Mouse (Mus musculus): Measurements from ENCODE around the gene Gm136.
"Not testable (repeated sequence)": the region's sequence is repeated elsewhere in the genome, so short reads cannot be mapped to it uniquely, and the experiment has no call there.

Gene Gm136

DNA sequence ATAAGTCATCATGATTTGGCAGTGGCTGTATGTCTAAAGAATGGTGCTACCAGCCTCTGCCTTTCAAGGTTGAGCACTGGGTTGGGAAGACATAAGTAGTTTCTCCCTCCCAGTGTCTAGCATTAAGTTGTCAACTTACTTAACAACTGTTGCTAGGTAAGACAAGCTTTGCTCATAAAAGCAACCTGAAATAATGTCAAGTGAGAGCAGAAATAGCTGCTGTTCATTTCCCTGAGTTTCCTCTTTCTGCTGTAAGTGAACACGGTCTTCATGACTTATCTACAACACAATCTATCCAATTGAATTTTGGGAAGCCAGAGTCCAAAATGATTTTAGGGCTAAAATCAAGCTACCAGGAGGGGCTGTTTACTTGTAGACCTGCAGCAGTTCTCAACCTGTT is at the start of gene Gm136:
TSS of gene Gm136 (minus strand) at position 101 of the 400 bp plus-strand sequence.
- no peak for DNase-seq

DNA sequence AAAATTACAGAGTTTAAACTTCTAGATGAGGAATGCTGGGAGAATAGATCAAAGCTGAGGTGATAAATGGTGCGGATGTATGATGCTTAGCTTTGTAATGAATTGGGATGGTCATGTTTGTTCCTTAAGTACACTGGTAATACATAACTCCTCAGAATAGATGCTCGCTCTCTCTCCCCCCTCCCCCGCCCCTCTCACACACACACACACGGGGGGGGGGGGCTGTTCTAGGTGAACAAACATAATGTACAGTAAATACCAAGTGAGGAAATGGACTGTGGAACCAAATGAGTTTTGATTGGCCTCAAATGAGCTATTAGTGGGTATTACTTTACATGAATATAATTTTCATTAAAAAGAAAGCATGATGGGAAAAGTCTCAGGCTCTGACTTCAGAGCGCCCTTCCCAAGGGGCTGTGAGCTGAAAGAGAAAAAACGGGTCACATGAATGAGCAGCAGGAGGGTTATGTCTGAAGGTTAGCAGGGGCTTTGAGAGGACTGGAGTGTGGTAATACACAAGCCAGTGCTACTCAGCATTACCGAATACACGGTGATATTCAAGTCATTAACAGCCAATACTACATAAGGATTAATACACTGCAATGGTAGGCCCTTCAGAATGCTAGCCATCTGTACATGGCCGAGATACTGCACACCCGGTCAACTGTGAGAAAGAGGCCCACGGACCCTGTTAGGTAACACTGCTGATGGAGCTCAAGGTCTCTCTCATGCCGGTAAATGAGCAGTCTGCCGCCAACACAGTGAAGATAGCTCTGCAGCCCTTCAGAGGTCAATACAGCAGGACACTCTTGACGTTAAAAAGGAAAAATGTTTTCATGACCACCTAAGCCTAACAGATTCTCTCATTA is 45.3 kb upstream of the Gm136 start:
- no peak for DNase-seq

DNA sequence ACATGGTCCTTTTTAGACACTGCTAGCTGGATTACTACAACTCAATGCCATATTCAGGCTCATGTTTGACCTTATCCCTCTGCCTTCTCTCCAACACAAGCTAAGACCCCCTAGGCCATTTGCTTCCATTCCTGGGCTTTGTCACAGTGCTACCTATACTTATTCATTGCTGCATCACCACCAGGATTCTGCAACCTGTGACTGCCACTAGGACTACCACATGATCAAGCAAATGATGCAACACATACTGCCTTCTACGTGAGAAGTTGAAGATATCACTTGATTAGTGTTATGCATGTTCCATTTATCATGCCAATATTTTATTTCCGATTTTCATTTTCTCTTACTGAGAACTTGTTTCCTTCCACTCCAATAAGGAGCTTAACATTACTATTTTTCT is 41.9 kb upstream of the Gm136 start:
- no peak for DNase-seq

DNA sequence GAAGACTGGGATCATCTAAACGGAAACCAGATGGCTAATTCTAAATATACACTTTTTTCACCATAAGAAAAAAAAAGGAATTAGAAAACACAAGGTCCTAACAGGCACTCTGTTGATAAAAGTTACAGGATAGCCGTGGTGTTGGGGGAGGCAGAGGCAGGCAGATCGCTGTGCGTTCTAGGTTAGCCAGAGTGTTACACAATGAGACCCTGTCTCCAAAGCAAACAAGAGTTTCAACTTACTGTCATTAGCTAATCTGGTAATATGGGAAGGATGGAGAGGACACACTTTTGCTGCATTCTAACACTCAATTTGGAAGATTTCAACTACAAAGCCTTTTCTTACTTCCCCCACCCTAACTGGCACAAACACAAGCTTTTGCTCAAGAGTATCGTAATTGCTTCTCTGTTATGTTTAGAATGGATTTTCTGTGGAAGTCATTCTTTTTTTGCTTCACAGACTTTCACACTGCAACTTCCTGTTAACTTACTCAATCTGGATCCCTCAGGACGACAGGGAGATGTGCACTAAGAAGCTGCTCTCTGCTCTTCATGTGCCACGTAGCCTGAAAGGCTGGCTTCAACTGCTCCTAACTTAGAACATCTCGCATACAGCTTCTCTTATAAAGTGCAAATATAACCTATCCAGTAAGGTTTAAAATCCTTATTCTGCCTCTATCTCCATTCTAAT is 41.4 kb upstream of the Gm136 start:
- no peak for DNase-seq

DNA sequence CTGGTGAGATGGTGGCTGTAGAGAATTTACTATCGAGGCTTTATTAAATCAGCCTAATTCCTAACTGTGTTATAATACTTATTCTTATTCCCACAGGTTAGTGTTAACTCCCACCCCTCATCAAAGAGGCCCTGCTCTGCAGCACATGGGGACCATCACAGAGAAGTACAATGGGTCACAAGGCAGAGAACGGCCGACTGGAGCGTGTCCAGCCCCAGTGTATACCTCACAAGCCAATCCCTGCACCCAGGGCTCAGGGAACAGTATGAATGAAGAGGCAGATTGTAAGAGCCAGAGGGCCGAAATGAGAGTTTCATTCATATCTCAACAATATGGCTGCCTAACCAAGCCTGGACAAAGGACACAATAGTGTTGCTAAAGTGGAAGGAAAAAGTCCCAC is 40.2 kb upstream of the Gm136 start:
- DNase-seq, result no peak

DNA sequence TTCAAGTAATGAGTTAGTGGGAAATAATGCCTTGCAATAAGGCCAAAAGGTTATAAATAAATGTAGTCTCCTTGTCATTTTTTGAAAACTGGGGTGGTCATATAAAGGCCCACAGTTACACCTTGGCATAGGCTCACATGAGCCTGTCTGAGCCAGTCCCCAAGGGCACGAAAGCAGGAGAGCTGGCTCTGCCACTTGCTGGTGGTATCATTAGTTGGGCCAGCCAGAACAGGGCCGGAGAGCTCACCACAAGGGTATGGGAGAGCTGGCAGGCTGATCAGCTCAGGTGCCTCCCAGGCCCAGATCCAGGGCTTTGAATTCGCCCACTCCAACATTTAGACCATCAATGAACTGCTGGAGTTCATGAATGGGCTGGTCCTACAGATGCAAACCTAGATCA is 30.4 kb upstream of the Gm136 start:
- peak; percentile 45 for DNase-seq

DNA sequence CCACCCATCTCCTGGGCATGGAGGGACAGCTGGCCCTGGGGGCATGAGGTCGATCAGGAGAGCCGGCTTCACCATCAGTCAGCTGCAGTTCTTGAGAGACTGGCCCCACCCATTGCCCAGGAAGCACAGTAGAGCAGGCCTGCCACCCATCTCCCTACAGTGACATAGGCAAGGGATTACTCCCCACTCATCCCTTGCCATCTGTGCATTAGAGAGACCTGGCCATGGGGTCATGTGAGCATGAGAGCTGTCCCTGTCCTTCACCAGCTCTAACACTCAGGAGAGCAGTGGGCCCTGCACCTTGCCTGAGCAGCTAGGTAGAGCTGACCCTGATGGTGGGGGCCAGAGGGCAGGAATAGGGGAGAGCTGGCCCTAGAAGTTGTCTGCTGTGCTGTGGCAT is 29.6 kb upstream of the Gm136 start:
- no peak for DNase-seq

DNA sequence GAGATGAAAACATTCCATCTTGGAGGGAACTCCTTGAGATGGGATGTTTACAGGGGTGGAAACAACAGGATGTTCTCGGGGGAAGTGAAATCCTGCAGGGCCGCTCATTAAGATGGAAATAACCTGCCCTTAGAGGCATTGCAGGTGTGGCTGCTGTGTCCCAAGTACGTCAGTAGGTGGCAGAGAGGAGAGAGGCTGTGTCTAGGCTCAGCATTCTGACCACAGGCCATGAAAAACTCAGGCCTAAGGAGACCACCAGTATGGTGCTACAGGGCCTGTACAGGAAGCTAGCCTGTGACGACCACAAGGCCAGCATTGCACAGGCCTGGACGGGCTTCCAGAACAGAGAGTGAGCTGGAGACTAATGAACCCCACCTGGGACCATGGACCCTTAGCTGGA is 28.8 kb upstream of the Gm136 start:
- no peak for DNase-seq

DNA sequence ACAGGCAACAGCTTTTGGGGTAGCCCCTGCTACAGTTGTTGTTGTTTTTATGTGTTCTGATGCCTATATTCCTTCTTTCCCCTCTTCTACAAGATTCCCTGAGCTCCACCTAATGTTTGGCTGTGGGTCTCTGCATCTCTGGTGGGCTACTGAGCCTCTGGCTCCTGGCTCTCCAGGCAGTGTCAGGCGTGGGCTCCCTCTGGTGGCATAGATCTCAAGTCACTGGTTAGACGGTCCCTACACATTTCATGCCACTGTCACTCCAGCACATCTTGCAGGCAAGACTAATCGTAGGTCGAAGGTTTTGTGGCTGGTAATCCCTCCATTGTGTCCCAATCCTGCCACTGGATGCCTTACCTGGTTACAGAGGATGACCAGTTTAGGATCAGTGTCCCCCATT is 26.7 kb upstream of the Gm136 start:
- no peak for DNase-seq

DNA sequence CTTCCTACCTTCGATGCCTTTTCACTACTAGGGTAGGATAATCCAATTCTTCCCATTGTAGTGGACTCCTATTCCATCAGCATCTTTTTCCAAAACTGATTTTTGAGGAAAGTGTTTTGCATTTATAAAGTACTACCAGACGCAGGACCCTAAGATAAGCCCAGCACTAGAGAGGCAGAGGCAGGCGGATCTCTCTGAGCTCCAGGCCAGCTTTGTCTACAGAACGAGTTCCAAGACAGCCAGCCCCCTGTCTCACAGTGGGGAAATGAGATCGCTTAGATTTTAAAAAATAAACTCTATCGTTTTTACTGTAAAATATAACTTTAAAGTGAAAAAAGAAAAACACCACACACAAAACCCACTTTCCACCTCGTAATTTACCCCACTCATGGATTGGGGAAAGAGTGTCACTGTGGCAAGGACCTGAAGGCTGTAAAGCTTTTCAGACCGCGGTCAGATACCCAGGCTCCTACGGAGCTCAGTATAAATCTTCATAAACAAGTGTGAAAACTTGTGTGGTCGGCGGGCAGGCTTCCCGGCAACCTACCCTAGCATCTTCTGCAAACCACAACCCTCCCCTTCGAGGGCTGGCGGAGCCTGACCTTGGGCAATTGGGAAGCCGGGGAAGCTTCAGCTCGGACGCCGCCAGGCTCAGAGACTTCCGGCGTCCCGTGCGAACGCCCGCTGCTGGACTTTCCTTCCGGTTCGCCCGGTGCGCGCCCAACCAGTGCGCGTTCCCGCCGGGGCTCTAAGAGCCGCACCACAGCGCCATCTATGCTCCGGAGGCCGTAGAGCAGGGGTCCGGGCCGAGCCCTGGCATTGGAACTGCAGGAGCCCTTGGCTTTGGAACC is 21.8 kb upstream of the Gm136 start, which contains the start of gene Smim8:
TSS of gene Smim8 (minus strand) at position 747 of the 851 bp plus-strand sequence.
- DNase-seq, result peak; percentile 86

DNA sequence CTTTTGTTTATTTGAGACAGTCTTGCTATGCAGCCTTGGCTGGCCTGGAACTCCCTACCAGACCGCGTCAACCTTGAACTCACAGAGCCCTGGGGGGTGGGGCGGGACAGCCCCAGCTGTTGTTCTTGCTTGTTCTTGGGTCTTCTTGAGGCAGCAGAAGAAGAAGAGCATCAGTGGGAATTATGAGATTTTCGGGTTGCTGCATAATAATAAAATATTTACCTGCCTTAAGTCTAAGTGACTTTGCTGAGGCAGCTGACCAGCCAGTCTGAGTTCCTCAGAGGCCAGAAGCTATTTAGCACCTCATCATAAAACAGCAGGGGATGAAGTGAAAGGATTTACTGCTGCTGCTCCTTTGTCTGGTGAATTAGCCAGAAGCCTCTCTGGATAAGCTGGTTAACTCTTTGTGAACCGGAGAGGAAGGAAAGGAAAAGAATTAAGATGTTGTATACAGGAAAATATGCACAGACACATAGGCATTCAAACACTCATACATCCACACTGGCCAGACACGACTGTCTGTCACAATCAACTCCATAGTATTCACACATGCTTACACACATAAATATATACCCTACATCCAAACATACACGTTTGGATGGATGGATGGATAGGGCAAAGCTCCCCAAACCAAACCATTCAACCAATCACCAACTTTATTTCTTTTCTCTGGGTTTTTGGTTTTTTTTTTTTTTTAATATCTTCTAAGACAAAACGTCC is 15.7 kb upstream of the Gm136 start:
- DNase-seq, result no peak

DNA sequence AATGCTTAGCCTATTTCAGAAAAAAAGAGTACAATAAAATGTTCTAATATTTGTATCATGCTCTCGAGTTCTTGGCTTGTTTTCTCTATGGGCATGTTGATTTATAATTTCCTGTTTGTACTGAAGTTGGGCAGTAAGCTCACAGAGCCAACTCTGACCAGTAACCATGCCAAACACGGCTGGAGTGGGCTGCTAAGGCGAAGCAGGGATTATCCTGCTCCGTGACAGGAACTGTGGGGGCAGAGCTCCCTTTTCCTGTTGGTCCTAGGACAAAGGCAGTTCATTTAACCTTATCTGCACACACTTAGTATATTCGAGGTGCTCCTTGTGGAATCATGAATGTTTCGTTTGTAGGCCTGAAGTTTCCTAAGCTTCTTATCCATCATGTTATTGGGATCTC is 6.8 kb downstream of the Gm136 start:
- peak; percentile 36 for DNase-seq

DNA sequence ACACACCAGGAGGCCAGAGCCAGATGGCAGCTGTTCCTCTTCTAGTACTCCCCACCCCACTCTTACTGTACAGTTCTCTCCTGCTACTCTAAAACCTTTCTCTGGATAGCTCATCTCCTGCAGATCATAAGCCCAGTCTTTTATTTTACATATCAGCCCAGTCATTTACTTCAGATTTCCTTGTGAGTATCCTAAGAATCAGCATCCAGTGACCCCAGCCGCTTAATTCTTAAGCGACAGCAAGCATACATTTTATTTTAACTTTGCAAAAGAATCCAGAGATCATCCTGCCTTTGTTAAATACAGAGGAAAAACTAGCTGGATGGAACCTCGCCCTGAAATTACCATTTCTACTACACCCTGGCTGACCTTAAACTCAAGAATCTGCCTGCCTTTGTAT is 21.6 kb downstream of the Gm136 start:
- DNase-seq, result no peak

DNA sequence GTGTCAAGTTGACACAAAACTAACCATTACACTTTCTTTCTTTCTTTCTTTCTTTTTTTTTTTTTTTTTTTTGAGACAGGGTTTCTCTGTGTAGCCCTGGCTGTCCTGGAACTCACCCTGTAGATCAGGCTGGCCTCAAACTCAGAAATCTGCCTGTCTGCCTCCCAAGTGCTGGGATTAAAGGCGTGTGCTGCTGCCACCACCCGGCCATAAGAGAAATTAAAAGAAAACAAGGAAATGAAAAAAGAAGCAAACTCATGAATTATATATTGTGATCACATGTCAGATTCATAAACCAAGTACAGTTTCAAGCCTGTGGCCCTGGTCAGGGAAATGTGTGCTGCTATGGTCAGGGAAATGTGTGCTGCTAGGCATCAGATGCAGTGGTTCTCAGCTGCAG is 22.6 kb downstream of the Gm136 start:
- DNase-seq, result not testable (repeated sequence)

DNA sequence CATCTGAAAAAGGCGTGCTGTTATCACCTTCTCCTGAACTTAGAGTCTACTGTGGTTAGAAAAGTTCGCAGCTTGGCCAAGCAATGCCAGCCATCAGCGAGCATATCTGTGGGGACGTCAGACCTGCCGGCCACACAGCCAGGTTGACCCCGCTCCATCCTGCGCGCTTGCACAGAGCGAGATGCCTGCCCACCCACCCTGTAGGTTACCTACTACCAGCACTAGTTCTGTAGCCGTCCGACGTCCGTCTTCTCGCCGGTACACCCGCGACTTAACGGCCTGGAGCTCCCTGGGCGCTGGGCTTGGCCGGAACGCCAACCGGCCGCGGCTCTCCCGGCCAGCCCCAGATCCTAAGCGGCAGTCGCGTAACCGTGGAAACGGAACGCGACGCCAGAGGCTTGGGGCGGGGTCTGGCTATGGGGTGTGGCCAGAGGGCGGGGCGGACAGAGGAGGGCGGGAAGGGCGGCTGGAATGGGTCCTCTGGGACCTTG is 26.2 kb downstream of the Gm136 start, which contains the start of gene Cfap206:
TSS of gene Cfap206 (minus strand) at position 356 of the 491 bp plus-strand sequence.
- DNase-seq, result peak; percentile 37

DNA sequence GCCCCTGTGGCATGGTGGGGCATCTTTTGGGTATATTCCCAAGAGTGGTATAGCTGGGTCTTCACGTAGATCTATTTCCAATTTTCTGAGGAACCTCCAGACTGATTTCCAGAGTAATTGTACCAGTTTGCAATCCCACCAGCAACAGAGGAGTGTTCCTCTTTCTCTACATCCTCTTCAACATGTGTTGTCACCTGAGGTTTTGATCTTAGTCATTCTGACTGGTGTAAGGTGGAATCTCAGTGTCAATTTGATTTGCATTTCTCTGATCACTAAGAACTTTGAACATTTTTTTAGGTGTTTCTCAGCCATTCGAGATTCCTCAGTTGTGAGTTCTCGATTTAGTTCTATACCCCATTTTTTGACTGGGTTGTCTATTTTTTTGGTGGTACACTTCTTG is 30.4 kb downstream of the Gm136 start:
- DNase-seq, result not testable (repeated sequence)

DNA sequence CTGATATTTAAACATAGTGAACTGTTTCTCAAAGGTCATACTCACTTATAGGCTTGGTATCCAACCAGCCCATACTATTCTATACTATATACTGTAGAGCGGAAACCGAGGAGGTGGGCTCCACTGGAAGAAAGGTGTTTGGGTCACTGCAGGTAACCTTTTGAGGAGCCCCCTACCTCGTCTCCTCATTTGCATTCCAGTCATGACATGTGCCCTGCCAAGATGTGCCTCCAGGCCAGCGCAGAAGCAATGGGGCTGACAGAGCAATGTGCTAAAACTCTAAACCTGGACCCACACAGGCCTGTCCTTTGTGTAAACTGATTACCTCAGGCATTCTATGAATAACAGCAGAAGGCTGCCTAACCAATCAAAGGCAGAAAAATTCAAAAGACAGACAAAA is 31.8 kb downstream of the Gm136 start:
- DNase-seq, result no peak

DNA sequence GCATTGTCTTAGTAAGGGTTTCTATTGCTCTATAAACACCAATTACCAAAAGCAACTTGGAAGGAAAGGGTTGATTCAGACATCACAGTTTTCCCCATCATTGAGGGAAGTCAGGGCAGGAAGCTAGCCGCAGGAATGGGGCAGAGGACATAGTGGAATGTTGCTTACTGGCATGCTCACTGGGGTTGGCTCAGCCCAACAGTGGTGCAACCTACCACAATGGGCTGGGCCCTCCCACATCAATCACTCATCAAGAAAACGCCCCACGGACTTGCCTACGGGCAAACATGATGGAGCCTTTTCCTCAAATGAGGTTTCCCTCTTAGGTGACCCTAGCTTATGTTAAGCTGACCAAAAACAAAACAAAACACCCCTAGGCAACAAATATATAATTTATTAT is 32.9 kb downstream of the Gm136 start:
- no peak for DNase-seq

DNA sequence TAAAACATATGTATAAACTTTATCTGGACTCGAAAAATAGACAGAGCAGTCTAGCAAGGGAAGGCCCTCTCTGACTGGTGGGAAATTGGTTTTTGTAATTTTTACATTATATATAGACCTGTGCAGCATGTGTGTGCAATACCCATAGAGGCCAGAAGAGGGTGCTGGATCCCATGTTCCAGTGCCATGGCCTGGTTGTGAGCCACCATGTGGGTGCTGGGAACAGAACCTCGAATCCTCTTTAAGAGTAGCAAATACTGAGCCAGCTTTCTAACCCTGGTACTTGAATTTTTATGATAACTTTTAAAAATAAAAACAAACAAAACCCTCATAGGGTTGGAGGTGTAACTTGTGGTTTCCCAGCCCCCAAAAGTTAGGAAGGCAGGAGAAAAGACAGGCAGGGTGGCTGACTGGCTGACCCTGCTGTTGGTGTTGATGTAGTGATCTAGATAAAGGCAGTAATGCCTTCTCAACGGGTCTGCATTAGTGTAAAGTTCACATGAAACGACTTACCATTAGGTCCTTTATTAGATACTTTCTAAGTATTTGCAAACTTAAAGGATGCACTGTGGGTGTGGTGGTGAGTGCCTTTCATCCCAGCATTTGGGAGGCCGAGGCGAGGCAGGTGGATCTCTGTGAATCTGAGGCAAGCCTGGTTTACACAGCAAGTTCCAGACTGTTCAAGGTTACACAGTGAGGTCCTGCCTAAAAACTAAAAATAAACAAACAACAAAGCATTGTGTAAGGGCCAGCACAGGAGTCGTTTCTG is 35.8 kb downstream of the Gm136 start:
- no peak for DNase-seq

DNA sequence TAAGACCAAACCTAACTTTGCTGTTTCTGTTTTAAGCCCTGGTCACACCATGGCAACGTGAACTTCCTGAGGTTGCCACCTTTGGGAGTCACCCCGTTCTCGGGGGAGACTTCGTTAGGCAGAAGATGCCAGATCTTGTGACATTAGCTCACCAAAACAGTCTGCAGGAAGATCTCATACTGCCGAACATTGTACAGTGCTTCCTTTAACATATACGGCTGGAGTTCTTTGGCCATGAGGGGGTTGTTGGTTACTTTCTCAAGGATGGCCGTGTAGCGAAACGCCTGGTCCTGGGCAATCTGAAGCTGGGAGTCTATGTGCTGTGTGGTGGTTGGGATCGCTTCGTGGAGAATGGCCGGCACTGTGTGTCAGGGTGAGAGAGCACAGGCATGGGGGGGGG is 36.6 kb downstream of the Gm136 start:
- DNase-seq, result no peak

DNA sequence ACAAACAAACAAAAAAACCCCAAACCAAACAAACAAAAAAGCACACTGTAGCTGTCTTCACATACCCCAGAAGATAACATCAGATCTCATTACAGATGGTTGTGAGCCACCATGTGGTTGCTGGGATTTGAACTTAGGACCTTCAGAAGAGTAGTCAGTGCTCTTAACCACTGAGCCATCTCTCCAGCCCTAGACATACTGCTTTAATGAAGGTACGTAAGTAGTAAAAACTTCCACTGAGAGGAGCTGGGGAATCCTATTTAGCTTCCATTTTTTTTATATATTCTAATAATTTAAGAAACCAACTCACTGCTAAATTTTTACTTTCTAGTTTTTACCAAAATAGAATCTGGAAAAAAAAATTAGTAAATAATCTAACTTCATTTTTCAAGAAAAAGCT is 41.0 kb downstream of the Gm136 start:
- DNase-seq, result no peak

DNA sequence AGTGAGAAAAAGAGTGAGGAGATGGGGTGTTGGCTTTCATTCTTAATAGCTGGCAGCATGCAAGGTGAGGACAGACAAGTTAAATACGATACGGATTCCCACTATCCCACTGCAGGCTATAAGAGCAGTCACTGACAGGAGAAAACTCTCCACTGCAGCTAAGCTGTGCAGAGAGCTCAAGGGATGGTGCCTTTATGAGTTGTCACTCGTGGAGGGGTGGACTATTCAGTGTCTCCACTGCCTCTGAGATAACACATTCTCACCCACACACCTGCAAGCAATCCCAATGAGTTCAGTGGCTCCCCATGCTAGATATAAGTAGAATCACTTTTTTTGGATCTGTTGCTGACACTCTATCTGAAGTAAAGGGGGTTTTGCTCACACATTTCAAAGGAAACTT is 47.9 kb downstream of the Gm136 start:
- DNase-seq, result no peak
